Mouse (Mus musculus): ENCODE measurements around the gene Def6.
A peak's percentile ranks its signal among the peaks of the same experiment; 100 is the strongest.

The Def6 gene

DNA sequence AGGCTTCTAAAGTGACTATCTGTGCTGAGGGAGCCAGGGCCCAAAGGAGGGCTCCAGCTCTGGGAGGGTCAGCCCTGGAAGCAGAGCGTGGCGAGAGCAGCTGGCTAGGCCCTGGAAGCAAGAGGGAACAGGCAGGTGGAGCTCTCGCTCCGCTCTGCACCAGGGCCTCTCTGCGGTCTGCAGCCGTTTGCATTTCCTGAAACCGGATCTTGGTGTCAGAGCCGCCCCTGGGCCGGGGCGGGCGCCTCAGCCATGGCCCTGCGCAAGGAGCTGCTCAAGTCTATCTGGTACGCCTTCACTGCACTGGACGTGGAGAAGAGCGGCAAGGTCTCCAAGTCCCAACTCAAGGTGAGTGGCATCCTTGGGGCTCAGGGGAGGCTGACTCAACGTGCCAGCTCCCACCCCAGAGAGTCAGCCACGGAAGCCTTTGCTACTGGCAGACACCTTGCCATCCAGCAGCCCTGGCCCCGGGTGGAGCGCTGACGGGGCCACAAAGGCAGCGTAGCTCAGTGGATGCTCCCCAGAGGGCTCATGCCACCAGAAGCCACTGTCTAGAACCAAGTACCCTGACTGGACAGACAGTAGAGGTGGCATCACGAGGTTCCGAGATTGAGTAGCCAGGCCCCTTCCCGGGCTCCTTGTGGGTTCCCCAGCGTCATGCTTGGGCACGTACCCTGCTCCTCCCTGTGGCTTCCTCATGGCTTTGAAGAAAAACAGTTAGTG is at the start of gene Def6:
Gene Def6, plus strand, starts transcription at position 188 of the 723 bp plus-strand sequence.
- no peak for TF ChIP-seq GATA4 (IDR thresholded peaks at IDR 0.05; ENCODE audit: insufficient replicate concordance, low read length)

DNA sequence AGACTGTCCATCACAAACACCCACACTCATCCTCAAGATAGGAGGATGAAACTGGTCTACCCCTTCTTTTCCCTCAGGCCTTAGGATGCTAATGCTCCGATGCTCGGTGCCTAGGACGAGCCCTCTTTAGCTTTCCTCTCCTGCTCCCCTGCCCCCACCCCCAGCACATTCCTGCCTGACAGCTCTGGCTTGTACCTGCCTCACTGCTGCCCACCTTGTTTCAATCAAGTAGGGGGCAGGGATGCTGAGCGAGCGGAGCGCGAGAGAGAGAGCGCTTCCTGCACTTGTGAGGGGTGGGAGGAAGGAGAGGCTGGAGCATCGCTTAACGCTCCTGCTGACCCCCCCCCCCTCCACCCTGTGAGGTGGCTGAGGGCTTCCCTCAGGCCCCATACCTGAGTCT is 47.2 kb upstream of the Def6 start:
- no peak for TF ChIP-seq GATA4 (IDR thresholded peaks at IDR 0.05; ENCODE audit: insufficient replicate concordance, low read length)

DNA sequence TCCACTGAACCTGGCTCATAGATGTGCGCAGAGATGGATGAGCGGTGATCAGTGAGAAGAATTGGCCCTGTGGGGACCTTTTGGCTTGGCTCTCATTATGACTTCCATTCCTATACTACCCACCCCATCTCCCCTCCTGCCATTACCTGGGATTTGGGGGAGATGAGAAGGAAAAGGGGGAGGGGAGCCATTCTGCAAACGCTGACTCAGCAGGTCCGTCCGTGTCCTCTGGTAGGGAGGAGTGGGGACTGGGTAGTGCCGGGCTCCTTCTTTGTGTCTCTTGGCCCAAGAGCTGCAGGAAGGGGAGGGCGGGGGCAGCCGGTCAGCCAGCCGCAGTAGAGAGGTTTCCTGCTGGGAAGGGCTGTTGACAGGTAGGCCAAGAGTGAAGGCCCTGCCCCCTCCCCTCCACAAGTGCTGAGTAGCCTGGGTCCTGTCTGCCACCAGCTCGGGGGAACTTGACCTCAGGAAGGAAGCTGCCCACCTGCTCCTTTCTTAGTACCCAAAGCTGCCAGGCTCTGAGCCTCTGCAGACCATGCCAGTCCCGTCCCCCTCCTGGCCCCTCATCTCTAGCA is 46.2 kb upstream of the Def6 start:
- TF ChIP-seq GATA4 (IDR thresholded peaks at IDR 0.05; ENCODE audit: insufficient replicate concordance, low read length), result no peak

DNA sequence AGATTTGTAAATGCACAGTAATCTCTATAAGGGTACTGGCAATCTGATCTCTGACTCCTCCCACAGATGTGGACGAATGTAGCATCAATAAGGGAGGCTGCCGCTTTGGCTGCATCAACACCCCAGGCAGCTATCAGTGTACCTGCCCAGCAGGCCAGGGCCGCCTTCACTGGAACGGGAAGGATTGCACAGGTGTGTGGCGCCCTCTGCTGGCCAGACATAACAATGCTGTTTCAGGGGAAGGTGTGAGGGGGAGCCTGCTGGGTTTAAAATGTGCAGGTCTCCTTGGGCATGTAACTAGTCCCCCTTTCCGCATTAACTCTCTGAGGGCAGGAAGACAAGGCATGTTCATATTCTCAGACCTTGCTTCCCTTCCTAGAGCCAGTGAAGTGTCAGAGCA is 43.9 kb upstream of the Def6 start:
- TF ChIP-seq GATA4 (IDR thresholded peaks at IDR 0.05; ENCODE audit: insufficient replicate concordance, low read length), result no peak

DNA sequence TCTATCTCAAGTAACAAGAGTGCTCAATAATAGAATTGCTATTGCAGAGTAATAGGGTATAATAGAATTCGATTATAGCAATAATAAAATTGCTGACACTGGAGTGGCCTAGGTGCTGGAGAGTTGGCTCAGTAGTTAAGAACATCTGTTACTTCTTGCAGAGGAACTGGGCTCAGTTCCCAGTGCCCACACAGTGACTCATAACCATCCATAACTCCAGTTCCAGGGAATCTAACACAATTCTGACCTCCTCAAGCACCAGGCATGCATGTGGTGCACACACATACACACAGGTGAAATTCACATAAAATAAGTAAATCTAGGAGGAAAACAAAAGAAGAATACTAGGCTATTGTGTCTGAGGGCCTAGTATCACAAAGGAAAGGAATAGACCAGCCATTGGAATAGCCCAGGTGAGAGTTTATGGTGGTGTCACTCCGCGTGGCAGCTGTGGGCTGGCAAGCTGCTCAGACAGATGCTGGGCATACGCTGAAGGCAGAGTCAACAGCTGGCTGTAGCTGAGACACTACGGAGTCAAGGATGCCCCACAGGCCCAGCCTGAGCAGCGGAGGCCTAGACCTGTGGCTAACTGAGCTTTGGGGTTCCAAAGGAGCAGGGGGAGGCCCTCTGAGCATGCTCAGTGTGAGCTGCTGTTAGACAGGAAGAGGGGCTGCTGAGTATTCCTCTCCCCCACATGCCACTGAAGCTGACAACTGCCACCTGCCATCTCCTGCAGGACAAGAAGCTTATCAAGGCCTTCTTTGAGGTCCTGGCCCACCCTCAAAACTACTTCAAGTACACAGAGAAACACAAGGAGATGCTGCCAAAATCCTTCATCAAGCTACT is 36.9 kb upstream of the Def6 start:
- no peak for TF ChIP-seq GATA4 (IDR thresholded peaks at IDR 0.05; ENCODE audit: insufficient replicate concordance, low read length)

DNA sequence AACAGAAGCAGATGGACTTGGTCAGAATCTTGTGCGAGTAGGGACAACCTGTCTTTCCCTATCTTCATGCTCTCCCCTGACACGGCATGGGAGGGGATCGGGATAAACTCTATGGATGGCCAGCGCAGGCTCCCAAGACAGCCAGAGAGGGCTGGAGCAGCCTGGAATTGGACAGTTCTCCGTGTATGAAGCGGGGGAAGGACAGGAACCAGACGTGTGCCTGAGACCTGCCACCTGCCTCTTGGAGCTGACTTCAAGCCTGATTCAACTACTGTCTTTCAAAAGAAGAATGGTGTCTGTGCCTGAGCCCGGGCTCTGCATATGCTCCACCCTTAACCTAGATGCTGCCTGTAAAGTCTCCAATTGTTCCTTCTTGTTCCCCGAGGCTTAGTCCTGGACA is 34.9 kb upstream of the Def6 start:
- no peak for TF ChIP-seq GATA4 (IDR thresholded peaks at IDR 0.05; ENCODE audit: insufficient replicate concordance, low read length)

DNA sequence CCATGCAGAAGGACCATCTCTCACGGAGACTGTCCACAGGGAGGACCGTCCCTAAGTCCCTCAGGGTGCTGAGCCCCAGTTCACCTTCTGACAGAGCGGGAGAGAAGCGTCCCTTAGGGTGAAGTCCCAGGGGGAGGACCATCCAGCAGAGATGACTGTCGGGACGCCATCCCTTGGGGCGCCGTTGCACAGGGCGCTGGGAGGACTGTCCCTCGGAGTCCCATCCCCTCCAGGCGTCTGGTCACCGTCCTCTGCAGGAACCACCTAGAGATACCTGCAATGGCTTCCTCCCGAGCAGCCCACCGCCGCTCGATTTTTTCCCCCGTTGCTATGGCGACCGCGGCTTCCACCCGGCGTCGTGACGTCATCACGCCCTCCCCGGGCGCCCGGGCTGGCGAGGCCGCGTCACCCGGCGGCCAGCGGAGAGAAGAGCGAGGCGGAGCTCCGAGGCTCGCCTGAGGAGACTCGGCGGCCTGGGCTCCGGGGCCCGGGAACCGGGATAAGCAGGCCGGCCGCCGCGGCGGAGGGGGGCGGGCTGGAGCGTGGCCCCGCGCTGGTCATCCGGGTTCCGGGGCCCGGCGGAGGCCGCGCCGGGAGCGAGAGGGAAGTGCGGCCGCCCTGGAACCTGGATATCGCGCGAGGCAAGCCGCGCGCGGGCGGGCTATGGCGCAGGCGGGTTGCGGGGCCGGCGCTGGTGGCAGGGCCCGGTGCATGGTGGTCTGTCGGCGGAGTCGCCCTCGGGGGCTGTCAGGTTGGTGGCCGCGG is 30.6 kb upstream of the Def6 start, which contains the start of gene Zfp523:
Gene Zfp523, plus strand, starts transcription at position 355 of the 765 bp plus-strand sequence.
- TF ChIP-seq GATA4 (IDR thresholded peaks at IDR 0.05; ENCODE audit: insufficient replicate concordance, low read length), result no peak

DNA sequence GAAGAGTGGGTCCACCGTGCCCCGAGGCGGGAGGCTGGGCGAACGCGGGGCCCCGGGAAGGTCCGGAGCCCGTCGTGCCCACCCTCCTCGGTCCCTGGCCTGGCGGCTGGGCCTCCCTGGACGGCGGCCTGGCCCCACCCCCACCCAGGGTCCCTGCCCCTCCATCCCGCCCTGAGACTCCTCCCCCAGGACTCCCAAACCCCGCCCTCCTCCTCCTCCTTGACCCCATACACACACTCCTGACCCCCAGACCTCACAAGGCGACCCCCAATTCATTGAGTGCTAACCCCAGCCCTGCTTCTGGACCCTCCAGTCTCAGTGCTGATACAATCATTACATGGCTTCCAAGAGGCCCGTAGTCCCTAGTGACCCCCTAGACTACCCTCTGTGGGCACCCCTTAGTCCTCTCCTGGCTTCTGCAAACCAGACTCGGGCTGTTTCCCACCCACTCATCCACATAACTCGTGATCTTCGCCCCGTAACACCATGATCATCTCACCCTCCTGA is 30.0 kb upstream of the Def6 start:
- TF ChIP-seq GATA4 (IDR thresholded peaks at IDR 0.05; ENCODE audit: insufficient replicate concordance, low read length), result no peak

DNA sequence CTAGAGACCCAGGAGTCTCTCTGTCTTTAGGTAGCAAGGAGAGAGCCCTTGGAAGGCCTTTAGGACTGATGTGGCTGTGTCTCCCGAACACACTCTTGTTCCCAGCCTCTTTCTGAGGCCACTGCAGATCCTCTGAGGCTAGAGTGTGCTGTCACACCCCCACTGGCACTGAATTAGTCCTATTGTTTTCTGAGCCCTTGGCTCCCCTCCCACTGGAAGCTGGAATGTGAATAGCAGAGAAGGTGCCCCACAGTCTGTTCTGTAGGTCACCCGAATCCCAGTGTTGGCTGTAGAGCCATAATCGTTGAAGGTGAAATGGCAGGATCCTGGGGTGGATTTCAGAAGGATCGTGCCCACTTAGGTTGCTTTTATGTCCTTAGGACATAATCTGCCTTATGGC is 27.2 kb upstream of the Def6 start:
- TF ChIP-seq GATA4 (IDR thresholded peaks at IDR 0.05; ENCODE audit: insufficient replicate concordance, low read length), result no peak

DNA sequence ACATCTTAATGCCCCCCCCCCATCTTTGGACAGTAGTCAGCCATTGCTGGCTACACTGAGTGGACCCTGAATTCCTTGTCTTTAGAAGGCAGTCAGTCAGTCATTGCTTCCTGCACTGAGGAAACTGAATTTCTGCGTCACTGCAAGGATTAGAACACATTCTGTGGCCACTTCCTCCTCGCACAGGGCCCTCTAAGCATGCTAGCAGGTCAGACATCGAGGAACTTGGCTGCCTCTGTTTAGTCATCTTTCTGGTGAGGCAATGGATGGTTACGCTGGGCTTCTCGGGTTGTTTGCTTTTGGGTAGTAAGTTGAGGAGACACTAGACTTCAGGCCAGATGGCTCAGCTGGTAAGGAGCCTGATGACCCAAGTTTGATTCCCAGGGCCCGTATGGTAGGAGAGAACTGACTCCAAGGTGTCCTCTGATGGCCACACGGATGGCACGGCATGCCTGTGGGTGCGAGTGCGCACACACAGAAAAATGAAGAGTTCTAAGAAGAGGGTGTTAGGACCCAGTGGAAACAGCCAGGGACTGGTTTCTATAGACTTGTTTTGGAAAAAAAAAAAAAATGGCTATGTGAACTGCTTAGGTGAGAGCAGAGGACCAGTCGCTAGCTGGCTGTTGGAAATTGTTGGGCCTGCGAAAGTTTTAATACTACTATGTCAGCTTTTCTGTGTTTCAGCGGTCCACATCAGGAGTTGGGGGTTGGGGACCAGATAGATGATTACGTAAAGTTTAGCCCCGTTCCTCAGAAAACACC is 26.6 kb upstream of the Def6 start:
- no peak for TF ChIP-seq GATA4 (IDR thresholded peaks at IDR 0.05; ENCODE audit: insufficient replicate concordance, low read length)

DNA sequence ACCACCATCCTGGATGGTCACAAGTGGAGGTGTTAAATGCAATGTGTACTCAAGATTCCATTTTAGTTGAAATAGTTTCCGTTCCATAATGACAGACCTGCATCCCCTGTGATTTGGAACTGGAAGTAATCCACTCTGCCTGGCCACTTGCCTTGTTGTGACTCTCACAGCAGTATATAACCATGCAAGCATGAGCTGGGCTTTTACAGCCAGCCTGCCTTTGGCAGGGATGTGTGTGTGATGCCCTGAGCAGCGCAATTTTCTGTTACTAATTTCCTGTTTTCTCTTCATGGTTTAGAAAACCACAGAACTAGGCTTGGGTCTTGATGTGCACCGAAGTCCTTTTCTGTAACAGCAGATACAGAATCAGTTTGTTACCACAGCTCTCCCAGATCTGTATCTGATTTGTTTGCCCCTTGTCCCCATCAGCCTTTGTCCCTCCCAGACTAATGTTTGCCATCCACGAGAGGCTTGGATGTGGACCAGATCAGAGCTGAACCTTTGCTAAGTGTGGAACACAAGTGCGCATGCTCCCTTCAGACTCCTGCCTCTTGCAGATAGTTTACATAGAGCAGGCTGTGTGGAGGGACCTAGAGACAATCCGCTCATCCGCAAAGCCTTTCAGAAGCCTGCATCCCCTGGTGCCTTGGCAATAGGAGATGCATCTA is 22.5 kb upstream of the Def6 start:
- TF ChIP-seq GATA4 (IDR thresholded peaks at IDR 0.05; ENCODE audit: insufficient replicate concordance, low read length), result peak; percentile 70; the same call in 1 of the 2 replicates

DNA sequence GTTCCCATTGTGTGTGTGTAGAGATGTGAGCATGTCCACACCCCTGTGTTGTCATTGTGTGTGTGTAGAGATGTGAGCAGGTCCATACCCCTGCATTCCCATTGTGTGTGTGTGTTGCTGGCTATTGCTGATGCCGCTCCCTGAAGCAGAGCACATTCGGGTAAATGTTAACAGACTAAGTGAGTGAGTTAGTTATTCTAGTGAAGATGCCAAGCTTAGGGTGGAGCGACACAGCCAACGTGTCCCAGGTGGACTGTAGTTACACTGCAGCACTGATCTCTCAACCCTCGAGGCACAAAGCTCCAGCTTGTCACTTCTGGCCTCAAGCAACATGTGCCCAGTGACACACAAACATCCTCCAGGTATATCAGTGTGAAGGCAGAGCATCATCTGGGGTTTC is 19.3 kb upstream of the Def6 start:
- no peak for TF ChIP-seq GATA4 (IDR thresholded peaks at IDR 0.05; ENCODE audit: insufficient replicate concordance, low read length)

DNA sequence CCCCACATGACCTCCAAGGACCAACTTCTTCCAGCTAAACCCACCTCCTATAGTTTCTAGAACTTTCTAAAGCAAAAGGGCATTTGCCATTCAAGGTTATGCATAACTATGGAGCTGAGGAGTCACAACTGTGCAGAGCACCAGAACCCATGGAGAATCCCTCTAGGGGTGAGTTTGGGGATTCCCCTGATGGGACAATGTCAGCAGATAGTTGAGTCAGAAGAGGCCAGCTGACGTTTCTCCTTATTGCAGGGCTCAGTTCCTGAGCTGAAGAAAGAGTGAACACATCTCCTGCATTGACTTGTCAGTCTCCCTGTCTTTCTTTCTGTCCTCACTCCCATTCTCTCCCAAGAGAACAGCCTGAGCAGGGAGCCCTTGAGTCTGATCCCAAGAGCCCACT is 14.8 kb upstream of the Def6 start:
- TF ChIP-seq GATA4 (IDR thresholded peaks at IDR 0.05; ENCODE audit: insufficient replicate concordance, low read length), result no peak

DNA sequence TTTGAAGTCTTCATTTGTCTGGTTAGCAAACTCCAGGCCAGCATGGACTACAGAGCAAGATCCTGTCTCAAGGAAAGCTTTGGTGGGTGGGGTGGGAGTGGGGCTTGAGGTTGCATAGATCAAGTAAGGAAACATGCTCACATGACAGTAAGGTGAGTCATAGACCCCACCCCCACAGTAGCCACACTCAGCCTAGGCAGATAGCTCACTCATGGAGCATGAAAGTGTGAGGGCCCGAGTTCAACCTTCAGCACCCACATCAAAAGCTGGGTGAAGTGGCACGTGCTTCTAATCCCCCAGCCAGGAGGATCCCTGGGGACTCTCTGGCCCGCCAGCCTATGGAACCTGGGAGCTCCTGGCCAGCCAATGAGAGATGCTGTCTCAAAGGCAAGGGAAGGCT is 14.0 kb upstream of the Def6 start:
- no peak for TF ChIP-seq GATA4 (IDR thresholded peaks at IDR 0.05; ENCODE audit: insufficient replicate concordance, low read length)

Measured in liver, adult (tissue).